Mouse (Mus musculus) stomach, embryonic 16.5 days (tissue): Measurements from ENCODE around the gene Coq7. TPM values are rescaled to one million over a fixed set of nuclear protein-coding genes. Genes with fewer than 3 reads are reported as not detected.
A peak's percentile ranks its signal among the peaks of the same experiment; 100 is the strongest.

Experiments used
- ATAC-seq: fragments of 200-750 bp; cut with Nextera tagmentation; 2 replicates; pipeline ENCODE4 v1.8.0; 2017; ENCODE audit warnings: moderate number of reproducible peaks, moderate TSS enrichment; ENCODE audit not compliant: insufficient read depth, low FRiP score
- H3K27ac ChIP-seq: fragments of 300-500 bp; sonication (generic); 2 replicates; pipeline ENCODE4 v1.5.1; 2014; ENCODE audit warnings: low read length
- H3K27me3 ChIP-seq: fragments of 300-500 bp; sonication (generic); 2 replicates; pipeline ENCODE4 v1.6.1; 2014; ENCODE audit warnings: low read length, control low read depth, mixed read lengths; ENCODE audit not compliant: control insufficient read depth, insufficient read depth
- H3K36me3 ChIP-seq: fragments of 300-500 bp; sonication (generic); 2 replicates; pipeline ENCODE4 v1.6.1; 2014; ENCODE audit warnings: low read length; ENCODE audit not compliant: control insufficient read depth, insufficient read depth
- H3K4me1 ChIP-seq: fragments of 300-500 bp; sonication (generic); 2 replicates; pipeline ENCODE4 v1.6.1; 2014; ENCODE audit warnings: low read length, control low read depth, mixed read lengths; ENCODE audit not compliant: control insufficient read depth, insufficient read depth
- H3K4me2 ChIP-seq: fragments of 300-500 bp; sonication (generic); 2 replicates; pipeline ENCODE4 v1.6.1; 2014; ENCODE audit warnings: low read depth, low read length, mixed read lengths
- H3K4me3 ChIP-seq: fragments of 300-500 bp; sonication (generic); replicated peaks from 2 replicates; pipeline ENCODE4 v1.5.1; 2014; ENCODE audit warnings: mild to moderate bottlenecking, low read length
- H3K9ac ChIP-seq: fragments of 300-500 bp; sonication (generic); 2 replicates; pipeline ENCODE4 v1.6.1; 2014; ENCODE audit warnings: low read length
- H3K9me3 ChIP-seq: fragments of 300-500 bp; sonication (generic); replicated peaks from 2 replicates; pipeline ENCODE4 v1.6.1; 2016; ENCODE audit warnings: low read length, control low read depth; ENCODE audit not compliant: control insufficient read depth
- WGBS: fragments of 180-500 bp; shearing (Covaris S2); extraction: QIAGEN DNeasy Blood & Tissue Kit; methylation state at CpG from one replicate; pipeline ENCODE4 v1.1.7; 2014; 5-methylcytosine and 5-hydroxymethylcytosine counted together
- polyA plus RNA-seq: library from polyadenylated mRNA; unstranded; fragments of >200 nt; fragmentation: Nextera tagmentation; extraction: Ambion mirVana; gene quantifications from 2 replicates; pipeline ENCODE4 v1.2.1, GENCODE M21; 2015

Coq7 gene
- polyA plus RNA-seq, 1 experiment from 2014 or later, result 90.9 TPM

- Histone ChIP-seq H3K9me3 (no peaks in the 10 kb centered on the region), H3K27ac (no peak overlapping the region), H3K4me1 (no peaks in the 10 kb centered on the region), H3K36me3 (no peaks in the 10 kb centered on the region), H3K4me3 (no peak overlapping the region), H3K4me2 (no peak overlapping the region), H3K9ac (no peak overlapping the region), H3K27me3 (no peaks in the 10 kb centered on the region)
- WGBS, result 48% methylated on average over 4 of the region's 4 CpGs
- ATAC-seq, result no peak
These were observed 29.3 kb downstream of the Coq7 start for GRCm38 (mm10) chr7:118503844-118504243.

DNA sequence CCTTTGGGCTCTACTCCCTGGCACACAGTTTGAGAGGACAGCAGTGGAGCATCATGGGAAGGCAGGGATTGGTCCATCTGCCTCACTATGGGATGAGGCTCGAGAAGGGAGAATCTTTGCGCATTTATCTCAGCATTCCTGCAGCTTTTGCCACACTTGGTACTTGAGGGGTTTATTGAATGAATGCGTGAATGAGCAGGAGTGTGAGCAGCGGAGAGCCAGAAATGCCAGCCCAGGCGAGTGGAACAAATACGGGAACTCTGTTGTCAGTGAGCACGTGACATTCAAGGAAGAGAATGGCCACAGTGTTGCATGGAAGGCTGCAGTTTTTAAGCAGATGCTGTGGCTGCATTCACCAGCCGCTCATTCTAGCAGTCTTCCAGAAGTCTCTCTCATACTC is 30.8 kb downstream of the Coq7 start:
- Histone ChIP-seq H3K9me3 (no peaks in the 10 kb centered on the region), H3K27me3 (no peaks in the 10 kb centered on the region), H3K4me1 (no peaks in the 10 kb centered on the region), H3K27ac (no peak overlapping the region), H3K4me2 (no peak overlapping the region), H3K36me3 (no peaks in the 10 kb centered on the region), H3K4me3 (no peak overlapping the region), H3K9ac (no peak overlapping the region)
- 78% methylated on average over 8 of the region's 8 CpGs for WGBS
- no peak for ATAC-seq

DNA sequence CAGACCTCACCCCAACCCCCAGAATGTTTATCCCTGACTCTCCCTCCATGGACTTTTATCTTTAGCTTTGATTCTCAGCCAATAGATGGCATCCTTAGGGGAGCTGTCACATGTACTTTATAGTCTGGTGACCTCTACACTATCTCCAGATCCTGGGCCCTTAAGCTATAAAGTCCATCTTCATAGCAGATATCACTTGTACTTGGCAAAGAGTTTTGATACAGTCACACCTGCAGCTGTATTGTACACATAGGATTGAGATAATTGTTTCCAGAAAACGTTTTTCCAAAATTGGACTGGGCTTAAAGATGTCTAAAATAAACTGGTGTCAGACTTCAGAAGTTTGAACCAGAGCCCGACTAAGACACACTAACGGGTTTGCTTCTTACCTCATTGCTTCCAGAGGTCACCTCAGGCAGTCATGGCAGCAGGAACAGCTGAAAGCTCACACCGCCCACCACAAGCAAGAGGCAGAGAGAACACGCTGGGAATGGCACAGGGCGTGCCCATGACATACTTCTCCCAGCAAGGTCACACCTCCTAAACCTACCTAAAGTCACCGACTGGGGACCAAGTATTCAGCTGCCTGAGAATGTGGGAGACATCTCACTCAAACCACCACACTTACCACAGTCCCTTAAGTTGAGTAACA is 33.2 kb downstream of the Coq7 start:
- H3K27ac ChIP-seq, result no peak overlapping the region
- no peak overlapping the region for H3K4me3 ChIP-seq
- no peaks in the 10 kb centered on the region for H3K36me3 ChIP-seq
- no peaks in the 10 kb centered on the region for H3K27me3 ChIP-seq
- H3K4me2 ChIP-seq, result no peak overlapping the region
- no peaks in the 10 kb centered on the region for H3K9me3 ChIP-seq
- WGBS, result 52% methylated on average over 7 of the region's 7 CpGs
- no peak for ATAC-seq
- no peak overlapping the region for H3K9ac ChIP-seq
- no peaks in the 10 kb centered on the region for H3K4me1 ChIP-seq

- Histone ChIP-seq H3K9ac (no peak overlapping the region), H3K4me3 (no peak overlapping the region), H3K4me1 (no peaks in the 10 kb centered on the region), H3K27me3 (no peaks in the 10 kb centered on the region), H3K4me2 (no peak overlapping the region), H3K9me3 (no peaks in the 10 kb centered on the region), H3K36me3 (no peaks in the 10 kb centered on the region), H3K27ac (no peak overlapping the region)
- 75% methylated on average over 12 of the region's 12 CpGs for WGBS
- ATAC-seq, result peak; percentile 26; the same call in 1 of the 2 replicates
These were observed 34.0 kb downstream of the Coq7 start for GRCm38 (mm10) chr7:118498984-118499783.

GRCm38 (mm10) chr7:118494892-118495579 is 38.1 kb downstream of the Coq7 start:
- H3K4me1 ChIP-seq, result peaks cover 13% of the 10 kb centered on the region
- peak; percentile 19; the same call in 1 of the 2 replicates for ATAC-seq
- H3K4me3 ChIP-seq, result no peak overlapping the region
- no peaks in the 10 kb centered on the region; the same call in 1 of the 2 replicates for H3K27me3 ChIP-seq
- no peak overlapping the region for H3K4me2 ChIP-seq
- H3K9me3 ChIP-seq, result no peaks in the 10 kb centered on the region
- WGBS, result 58% methylated on average over 4 of the region's 4 CpGs
- H3K27ac ChIP-seq, result peak overlapping the region; percentile 60
- no peaks in the 10 kb centered on the region for H3K36me3 ChIP-seq
- H3K9ac ChIP-seq, result no peak overlapping the region

DNA sequence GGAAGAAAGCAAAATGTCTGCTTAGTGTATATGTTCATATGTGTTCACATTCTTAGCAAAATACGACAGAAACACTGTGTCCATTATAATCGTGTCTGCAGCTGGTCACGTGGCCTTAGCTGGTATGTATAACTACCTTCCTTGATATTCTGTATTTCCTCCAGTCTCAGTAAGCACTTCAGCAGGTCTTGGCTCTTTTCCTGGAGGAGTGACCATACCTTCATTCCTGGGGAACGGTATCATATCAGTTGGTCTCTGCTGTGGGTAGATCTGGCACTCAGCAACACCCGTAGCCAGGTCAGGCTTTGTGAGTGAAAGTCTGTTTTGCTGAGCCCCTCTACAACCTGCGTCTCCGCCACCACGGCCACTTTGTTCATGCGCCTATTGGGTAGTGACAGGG is 39.3 kb downstream of the Coq7 start:
- no peaks in the 10 kb centered on the region for H3K36me3 ChIP-seq
- H3K27me3 ChIP-seq, result no peaks in the 10 kb centered on the region; the same call in 1 of the 2 replicates
- no peak overlapping the region for H3K4me3 ChIP-seq
- WGBS, result 79% methylated on average over 9 of the region's 9 CpGs
- H3K9me3 ChIP-seq, result no peaks in the 10 kb centered on the region
- peak overlapping the region; percentile 56; the same call in 1 of the 2 replicates for H3K27ac ChIP-seq
- H3K9ac ChIP-seq, result no peak overlapping the region
- no peak overlapping the region for H3K4me2 ChIP-seq
- H3K4me1 ChIP-seq, result peaks cover 24% of the 10 kb centered on the region
- no peak for ATAC-seq

DNA sequence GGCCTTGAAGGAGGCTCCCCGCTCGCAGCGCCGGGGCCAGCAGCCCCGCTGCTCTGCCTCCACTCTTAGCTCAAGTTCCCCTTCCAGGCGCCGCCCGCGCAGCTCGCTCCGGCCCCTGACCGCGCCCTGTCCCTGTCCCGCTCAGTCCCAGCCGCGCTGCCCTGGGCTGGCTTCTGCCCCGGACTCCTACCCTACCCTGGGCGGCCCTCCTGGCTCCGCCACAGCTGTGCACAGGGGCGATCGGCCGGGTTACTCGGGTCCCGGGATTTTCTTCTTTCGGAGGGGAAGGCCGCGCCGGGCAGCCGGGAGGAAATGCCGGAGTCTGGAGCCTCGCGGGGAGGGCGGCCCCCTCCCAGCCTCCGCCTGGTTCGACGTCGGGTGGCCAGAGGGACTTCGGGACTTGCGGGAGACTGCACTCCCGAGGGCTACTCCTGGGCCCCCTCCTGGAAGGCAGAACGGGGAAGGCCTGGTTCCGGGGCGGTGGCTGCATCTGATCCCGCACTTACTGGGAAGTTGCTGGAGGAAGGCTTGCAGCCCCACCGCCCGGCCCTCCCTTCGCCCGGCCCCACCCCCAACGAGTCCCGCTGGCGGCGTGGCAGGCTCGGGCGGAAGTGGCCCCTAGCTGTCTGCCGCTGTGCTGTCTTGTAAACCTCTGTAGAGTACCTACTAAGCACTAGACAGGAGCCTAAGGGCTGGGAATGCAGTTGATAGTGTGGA is 41.6 kb downstream of the Coq7 start, which contains the start of gene Itpripl2:
TSS of gene Itpripl2 (minus strand) at position 545 of the 717 bp plus-strand sequence.
- Histone ChIP-seq H3K4me2 (peak within 1 kb of the TSS; percentile 79), H3K36me3 (no peaks in the 10 kb centered on the region), H3K4me1 (peaks cover 44% of the 10 kb centered on the region), H3K9me3 (no peaks in the 10 kb centered on the region), H3K9ac (peak within 1 kb of the TSS; percentile 99), H3K27ac (peak within 1 kb of the TSS; percentile 94), H3K27me3 (no peaks in the 10 kb centered on the region; the same call in 1 of the 2 replicates), H3K4me3 (peak within 1 kb of the TSS; percentile 84)
- ATAC-seq, result peak; percentile 85
- under 1% methylated on average over 55 of the region's 55 CpGs for WGBS

DNA sequence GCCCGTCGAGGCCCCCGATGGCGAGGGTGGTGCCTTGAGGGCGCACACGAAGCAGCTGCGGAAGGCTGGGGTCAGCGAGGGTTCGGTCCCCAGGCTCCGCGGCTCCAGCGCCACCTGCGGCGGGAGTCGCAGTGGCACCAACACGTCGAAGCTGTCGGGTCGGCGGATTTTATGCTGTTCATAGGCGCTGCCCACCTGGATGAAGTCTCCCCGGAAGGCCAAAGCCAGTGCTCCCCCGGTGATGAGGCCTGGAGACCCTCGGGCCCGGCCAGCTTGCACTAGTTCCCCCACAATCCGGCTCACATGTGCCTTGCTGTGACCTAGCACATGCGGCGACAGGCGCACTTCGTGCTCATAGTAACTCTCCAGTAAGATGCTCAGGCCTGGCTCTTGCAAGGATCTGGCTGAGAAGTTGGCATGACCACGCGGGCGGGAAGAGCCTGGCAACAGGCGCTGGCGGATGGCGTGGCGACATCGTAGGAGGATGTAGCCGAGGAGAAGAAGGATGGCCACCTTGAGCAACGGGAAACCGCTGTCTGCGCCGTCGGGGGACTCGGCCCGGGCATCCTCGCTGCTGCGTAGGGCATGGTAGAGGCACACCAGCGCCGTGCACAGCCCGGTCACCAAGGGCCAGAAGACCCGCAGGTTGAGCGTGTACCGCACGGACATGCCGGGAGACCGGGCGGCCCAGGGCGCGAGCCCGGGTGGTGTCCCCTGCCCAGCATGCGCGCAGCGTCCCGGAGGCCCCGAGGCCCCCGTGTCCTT is 42.3 kb downstream of the Coq7 start:
- whole genome bisulfite sequencing, result 6% methylated on average over 67 of the region's 67 CpGs
- Histone ChIP-seq H3K4me2 (peak overlapping the region; percentile 79), H3K4me3 (peak overlapping the region; percentile 84), H3K27ac (peak overlapping the region; percentile 94), H3K27me3 (no peaks in the 10 kb centered on the region; the same call in 1 of the 2 replicates), H3K4me1 (peaks cover 50% of the 10 kb centered on the region), H3K9ac (peak overlapping the region; percentile 99), H3K36me3 (no peaks in the 10 kb centered on the region), H3K9me3 (no peaks in the 10 kb centered on the region)
- ATAC-seq, result no peak
